Mouse (Mus musculus) midbrain, embryonic 12.5 days (tissue): ENCODE data around the gene Krt6b. TPM values are rescaled to one million over a fixed set of nuclear protein-coding genes. Genes with fewer than 3 reads are reported as not detected.
"Not testable (repeated sequence)": the region's sequence is repeated elsewhere in the genome, so short reads cannot be mapped to it uniquely, and the experiment has no call there.

Experiments
- ATAC-seq: fragments of 200-750 bp; cut with Nextera tagmentation; 2 replicates; pipeline ENCODE4 v1.8.0; 2017; ENCODE audit warnings: low read depth, moderate TSS enrichment, moderate library complexity; ENCODE audit not compliant: low FRiP score
- H3K27ac ChIP-seq: fragments of 300-500 bp; sonication (generic); replicated peaks from 2 replicates; pipeline ENCODE4 v1.5.1; 2016; ENCODE audit warnings: mild to moderate bottlenecking
- H3K27me3 ChIP-seq: fragments of 300-500 bp; sonication (generic); 2 replicates; pipeline ENCODE4 v1.6.1; 2016; ENCODE audit warnings: mild to moderate bottlenecking
- H3K36me3 ChIP-seq: fragments of 300-500 bp; sonication (generic); 2 replicates; pipeline ENCODE4 v1.6.1; 2016
- H3K4me1 ChIP-seq: fragments of 300-500 bp; sonication (generic); 2 replicates; pipeline ENCODE4 v1.6.1; 2016
- H3K4me2 ChIP-seq: fragments of 300-500 bp; sonication (generic); replicated peaks from 2 replicates; pipeline ENCODE4 v1.6.1; 2016; ENCODE audit warnings: mild to moderate bottlenecking, moderate library complexity
- H3K4me3 ChIP-seq: fragments of 300-500 bp; sonication (generic); 2 replicates; pipeline ENCODE4 v1.5.1; 2016; ENCODE audit warnings: mild to moderate bottlenecking
- H3K9ac ChIP-seq: fragments of 300-500 bp; sonication (generic); replicated peaks from 2 replicates; pipeline ENCODE4 v1.6.1; 2016; ENCODE audit warnings: mild to moderate bottlenecking, moderate library complexity
- H3K9me3 ChIP-seq: fragments of 300-500 bp; sonication (generic); 2 replicates; pipeline ENCODE4 v1.6.1; 2016; ENCODE audit warnings: mild to moderate bottlenecking
- WGBS: fragments of 180-500 bp; shearing (Covaris S2); methylation state at CpG from one replicate; pipeline ENCODE4 v1.1.7; 2016; 5-methylcytosine and 5-hydroxymethylcytosine counted together
- microRNA-seq: library from miRNA; unstranded; fragments of <30 nt; microRNA quantifications from one replicate; pipeline ENCODE4, GENCODE M21; 2017
- polyA plus RNA-seq: library from polyadenylated mRNA; unstranded; fragments of >200 nt; fragmentation: Nextera tagmentation; extraction: Ambion mirVana; gene quantifications from 2 replicates; pipeline ENCODE4 v1.2.1, GENCODE M21; 2016

Krt6b gene
- polyA plus RNA-seq, 1 experiment from 2014 or later: not detected

DNA sequence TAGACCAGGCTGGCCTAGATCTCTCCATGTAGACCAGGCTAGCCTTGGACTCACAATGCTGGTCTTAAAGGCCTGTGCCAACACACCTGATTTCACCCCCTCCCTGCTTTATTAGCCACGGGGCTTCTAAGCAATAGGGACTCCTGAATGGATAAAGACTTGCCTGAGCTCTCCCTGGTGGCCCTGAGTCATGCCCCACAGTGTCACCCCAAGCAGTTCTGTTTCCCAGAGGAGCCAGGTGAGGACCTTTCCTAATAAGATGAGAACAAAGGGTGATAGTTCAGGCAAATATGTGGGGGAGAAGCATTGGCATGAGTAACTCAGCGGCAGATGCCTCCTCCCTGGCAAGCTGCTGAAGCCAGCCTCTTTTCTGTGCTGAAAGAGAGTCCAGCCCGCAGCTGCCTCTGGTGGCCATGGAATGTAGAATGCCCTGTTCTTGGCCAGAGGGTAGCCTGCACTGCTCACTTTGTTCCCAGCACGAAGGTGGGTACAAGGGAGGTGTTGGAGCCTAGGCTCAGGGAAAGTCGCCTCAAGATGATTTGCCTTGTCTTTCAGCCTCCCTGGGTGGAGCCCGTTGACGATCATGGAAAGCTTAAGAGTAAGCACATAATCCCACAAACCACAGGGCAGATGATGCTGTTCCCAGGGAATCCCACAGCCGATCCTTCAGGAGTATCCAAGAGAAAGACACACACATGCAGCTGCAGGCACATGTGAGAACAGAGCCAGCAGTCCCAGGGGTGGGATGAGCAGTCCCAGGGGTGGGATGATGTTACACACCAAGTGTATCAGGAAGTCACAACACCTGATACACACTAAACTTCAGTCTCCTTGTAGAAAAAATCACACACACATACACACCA is 17.5 kb upstream of the Krt6b start:
- H3K9ac ChIP-seq: no peak overlapping the region
- H3K36me3 ChIP-seq: no peaks in the 10 kb centered on the region
- no peak overlapping the region for H3K27ac ChIP-seq
- H3K4me1 ChIP-seq: no peaks in the 10 kb centered on the region
- H3K9me3 ChIP-seq: no peaks in the 10 kb centered on the region
- no peak overlapping the region for H3K4me3 ChIP-seq
- 76% methylated on average over 8 of the region's 8 CpGs for WGBS
- H3K4me2 ChIP-seq: no peak overlapping the region
- ATAC-seq: no peak
- no peaks in the 10 kb centered on the region for H3K27me3 ChIP-seq

GRCm38 (mm10) chr15:101694207-101694606 is 14.1 kb upstream of the Krt6b start, which contains the start of gene Krt6a:
Krt6a (minus strand) TSS chr15:101694307.
- Histone ChIP-seq H3K36me3 (no peaks in the 10 kb centered on the region), H3K9ac (no peak within 1 kb of the TSS), H3K9me3 (no peaks in the 10 kb centered on the region), H3K27me3 (no peaks in the 10 kb centered on the region), H3K4me1 (no peaks in the 10 kb centered on the region), H3K4me3 (no peak within 1 kb of the TSS), H3K27ac (no peak within 1 kb of the TSS), H3K4me2 (no peak within 1 kb of the TSS)
- no peak for ATAC-seq
- WGBS: 85% methylated on average over 5 of the region's 5 CpGs

DNA sequence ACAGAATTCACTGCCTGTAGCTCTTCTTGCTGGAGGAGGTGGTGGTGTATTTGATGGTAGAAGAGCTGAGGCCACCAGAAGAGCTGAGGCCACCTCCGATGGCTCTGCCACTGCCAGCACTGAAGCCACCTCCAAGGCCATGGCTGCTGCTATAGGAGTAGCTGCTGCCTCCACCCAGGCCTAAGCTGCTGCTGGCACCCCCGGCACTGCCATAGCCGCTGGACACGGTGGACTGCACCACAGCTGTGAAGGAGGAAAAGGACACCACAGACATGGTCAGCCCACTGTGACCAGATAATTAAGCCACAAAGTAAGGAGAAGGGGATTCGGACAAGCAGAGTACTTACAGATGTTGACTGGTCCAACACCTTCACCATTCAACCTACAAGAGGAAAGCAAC is 10.4 kb upstream of the Krt6b start:
- not testable (repeated sequence) for H3K4me1 ChIP-seq, H3K4me3 ChIP-seq, H3K27me3 ChIP-seq, H3K9ac ChIP-seq, H3K27ac ChIP-seq, H3K36me3 ChIP-seq, H3K4me2 ChIP-seq, ATAC-seq, H3K9me3 ChIP-seq
- 89% methylated on average over 5 of the region's 5 CpGs for WGBS

GRCm38 (mm10) chr15:101688161-101688560 is 8.1 kb upstream of the Krt6b start:
- Histone ChIP-seq H3K9ac (no peak overlapping the region), H3K36me3 (no peaks in the 10 kb centered on the region), H3K4me1 (no peaks in the 10 kb centered on the region), H3K27me3 (no peaks in the 10 kb centered on the region), H3K4me2 (no peak overlapping the region), H3K4me3 (no peak overlapping the region), H3K9me3 (no peaks in the 10 kb centered on the region), H3K27ac (no peak overlapping the region)
- no peak for ATAC-seq
- WGBS: 81% methylated on average over 2 of the region's 2 CpGs

GRCm38 (mm10) chr15:101675978-101676377 is 4.1 kb downstream of the Krt6b start:
- Histone ChIP-seq H3K4me3 (no peak overlapping the region), H3K27me3 (no peaks in the 10 kb centered on the region), H3K9ac (no peak overlapping the region), H3K4me1 (no peaks in the 10 kb centered on the region), H3K27ac (no peak overlapping the region), H3K9me3 (no peaks in the 10 kb centered on the region), H3K4me2 (no peak overlapping the region), H3K36me3 (no peaks in the 10 kb centered on the region)
- 84% methylated on average over 1 of the region's 1 CpGs for WGBS
- ATAC-seq: no peak

GRCm38 (mm10) chr15:101652736-101653265 is 27.3 kb downstream of the Krt6b start:
- Histone ChIP-seq H3K4me2 (no peak overlapping the region), H3K9ac (no peak overlapping the region), H3K27me3 (no peaks in the 10 kb centered on the region), H3K36me3 (no peaks in the 10 kb centered on the region), H3K27ac (no peak overlapping the region), H3K4me1 (no peaks in the 10 kb centered on the region), H3K9me3 (no peaks in the 10 kb centered on the region), H3K4me3 (no peak overlapping the region)
- WGBS: 91% methylated on average over 5 of the region's 5 CpGs
- no peak for ATAC-seq

GRCm38 (mm10) chr15:101647280-101647679 is 32.8 kb downstream of the Krt6b start, which contains the start of gene Gm5478:
Gm5478 (minus strand) TSS chr15:101647380.
- Histone ChIP-seq H3K27me3 (no peaks in the 10 kb centered on the region), H3K27ac (no peak within 1 kb of the TSS), H3K4me3 (no peak within 1 kb of the TSS), H3K4me1 (no peaks in the 10 kb centered on the region), H3K9ac (no peak within 1 kb of the TSS), H3K9me3 (no peaks in the 10 kb centered on the region), H3K4me2 (no peak within 1 kb of the TSS), H3K36me3 (no peaks in the 10 kb centered on the region)
- 84% methylated on average over 3 of the region's 3 CpGs for WGBS
- no peak for ATAC-seq

DNA sequence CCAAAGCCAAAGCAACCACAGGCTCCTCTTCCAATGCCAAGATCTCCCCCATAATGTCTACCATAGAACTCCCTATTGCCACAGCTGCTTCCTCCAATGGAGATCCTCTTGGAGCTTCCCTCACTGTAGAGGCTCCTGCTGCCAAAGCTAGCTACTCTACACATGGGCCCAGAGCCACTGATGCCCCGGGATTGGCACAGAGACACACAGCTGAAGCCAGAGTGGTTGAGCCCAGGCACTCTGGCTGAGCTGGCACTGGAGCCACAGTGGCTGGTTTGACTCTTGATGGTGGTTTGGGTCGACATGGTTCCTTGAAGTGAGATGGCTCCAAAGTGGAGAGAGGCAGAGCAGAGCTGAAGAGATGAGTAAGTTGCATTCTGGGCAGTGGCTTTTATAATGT is 52.2 kb downstream of the Krt6b start, which contains the start of gene Gm5414:
TSS of gene Gm5414 (minus strand) at position 305 of the 400 bp plus-strand sequence.
- WGBS: 71% methylated on average over 2 of the region's 2 CpGs
- H3K27ac ChIP-seq: no peak within 1 kb of the TSS
- no peak within 1 kb of the TSS for H3K4me3 ChIP-seq
- no peaks in the 10 kb centered on the region for H3K27me3 ChIP-seq
- no peaks in the 10 kb centered on the region for H3K36me3 ChIP-seq
- H3K9ac ChIP-seq: no peak within 1 kb of the TSS
- H3K4me2 ChIP-seq: no peak within 1 kb of the TSS
- H3K9me3 ChIP-seq: no peaks in the 10 kb centered on the region
- no peak for ATAC-seq
- no peaks in the 10 kb centered on the region for H3K4me1 ChIP-seq

Small RNAs within 50 kb of the gene (microRNA-seq; reads per million reads assigned to microRNA genes)
- gene Gm44323 (not detected), gene Gm44342 (not detected), gene Gm44383 (not detected), gene Gm44479 (not detected)

Other genes with a start within 250 kb of the Krt6b start
- gene Krt87, start 241.5 kb downstream of the Krt6b start, polyA plus RNA-seq: 0.15 and 0.22 TPM in 2 replicates
- not detected in 2 replicates for gene Krt88, start 232.5 kb downstream of the Krt6b start, polyA plus RNA-seq
- gene Krt81, start 216.5 kb downstream of the Krt6b start, polyA plus RNA-seq: not detected in 2 replicates
- gene Krt86, start 206.8 kb downstream of the Krt6b start, polyA plus RNA-seq: not detected in 2 replicates
- gene Krt83, start 188.8 kb downstream of the Krt6b start, polyA plus RNA-seq: not detected in 2 replicates
- not detected in 2 replicates for gene Gm49425, start 163.0 kb downstream of the Krt6b start, polyA plus RNA-seq
- not detected in 2 replicates for gene Krt84, start 147.5 kb downstream of the Krt6b start, polyA plus RNA-seq
- not detected in 2 replicates for gene Krt82, start 129.6 kb downstream of the Krt6b start, polyA plus RNA-seq
- 0.09 and 0.31 TPM in 2 replicates for gene Krt90, start 117.3 kb downstream of the Krt6b start, polyA plus RNA-seq
- gene Krt75, start 106.4 kb downstream of the Krt6b start, polyA plus RNA-seq: not detected in 2 replicates
- gene Gm5414, start 52.1 kb downstream of the Krt6b start, polyA plus RNA-seq: not detected in 2 replicates
- not detected in 2 replicates for gene Gm5478, start 32.9 kb downstream of the Krt6b start, polyA plus RNA-seq
- gene Krt6a, start 14.0 kb upstream of the Krt6b start, polyA plus RNA-seq: not detected in 2 replicates
- gene Krt5, start 32.6 kb upstream of the Krt6b start, polyA plus RNA-seq: 5.3 and 7.9 TPM in 2 replicates
- gene Krt71, start 62.8 kb upstream of the Krt6b start, polyA plus RNA-seq: not detected in 2 replicates
- not detected in 2 replicates for gene Krt72, start 106.2 kb upstream of the Krt6b start, polyA plus RNA-seq
- gene Krt73, start 122.1 kb upstream of the Krt6b start, polyA plus RNA-seq: 0.34 TPM in 2 replicates
- not detected in 2 replicates for gene Krt2, start 137.9 kb upstream of the Krt6b start, polyA plus RNA-seq
- gene Krt1, start 170.5 kb upstream of the Krt6b start, polyA plus RNA-seq: 2.3 and 4.6 TPM in 2 replicates
- gene Krt77, start 189.4 kb upstream of the Krt6b start, polyA plus RNA-seq: not detected in 2 replicates
- not detected in 2 replicates for gene Krt76, start 212.6 kb upstream of the Krt6b start, polyA plus RNA-seq
- not detected in 2 replicates for gene Krt4, start 244.4 kb upstream of the Krt6b start, polyA plus RNA-seq